Mouse (Mus musculus): ENCODE data around the gene Dppa2.

The Dppa2 gene

DNA sequence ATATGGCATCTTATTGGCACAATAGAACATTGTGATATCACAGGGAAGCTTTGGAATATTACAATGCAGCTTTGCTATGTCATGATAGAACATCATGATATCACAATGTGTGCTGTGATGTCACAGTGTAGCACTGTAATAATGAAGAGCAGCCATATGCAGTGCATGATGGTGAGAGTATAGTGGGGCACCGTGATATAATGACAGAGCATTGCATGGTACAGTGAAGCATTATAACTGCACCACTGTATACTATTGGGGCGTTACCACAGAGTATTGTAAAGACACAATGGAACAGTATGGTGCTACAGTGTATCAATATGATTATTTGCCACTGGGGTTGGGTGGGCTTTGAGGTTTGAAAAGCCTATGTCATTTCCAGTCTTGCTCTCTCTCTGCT, 40.5 kb downstream of the Dppa2 start:
- no peak for DNase-seq (ENCODE audit: low read depth, low spot score)

- DNase-seq (ENCODE audit: low read depth, low spot score) = no peak
These were observed 43.5 kb downstream of the Dppa2 start for GRCm38 (mm10) chr16:48347246-48347645.

DNA sequence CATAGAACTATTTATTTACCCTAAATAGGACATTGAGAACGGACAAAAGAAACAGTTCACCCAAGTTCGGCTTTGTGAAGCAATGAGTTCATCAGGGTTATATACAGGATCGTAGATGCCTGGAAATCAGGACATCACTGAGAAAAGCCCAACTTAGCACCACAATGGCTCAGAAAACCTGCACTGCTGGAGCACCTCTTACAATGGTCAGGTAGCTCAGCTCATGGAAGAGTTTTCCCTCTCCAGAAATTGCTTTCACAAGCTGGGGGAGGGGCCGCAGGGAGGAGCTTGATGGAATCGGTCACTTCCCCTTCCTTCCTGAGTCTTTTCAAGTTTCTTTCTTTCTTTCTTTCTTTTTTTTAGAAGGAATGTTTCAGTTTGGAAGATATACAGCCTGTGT, 52.0 kb downstream of the Dppa2 start:
- no peak for DNase-seq (ENCODE audit: low read depth, low spot score)

DNA sequence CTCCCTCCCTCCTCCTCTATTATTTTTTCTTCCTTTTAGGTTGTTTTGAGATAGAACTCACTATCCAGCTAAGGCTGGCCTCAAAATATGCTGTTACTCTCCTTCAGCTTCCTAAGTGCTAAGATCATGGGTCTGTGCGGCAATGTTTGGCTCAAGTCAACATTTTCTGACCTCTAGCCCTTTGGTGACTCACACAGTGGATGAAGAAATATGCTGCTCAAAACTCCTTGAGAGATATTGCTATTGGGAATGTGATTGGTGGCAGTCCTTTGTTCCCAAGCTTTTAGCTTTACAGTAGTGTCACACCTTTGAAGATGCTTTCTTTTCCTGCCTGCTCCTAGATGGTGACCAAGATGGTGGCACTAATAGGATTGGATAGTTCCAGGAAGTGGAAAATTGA, 52.7 kb downstream of the Dppa2 start:
- DNase-seq (ENCODE audit: low read depth, low spot score) = no peak

DNA sequence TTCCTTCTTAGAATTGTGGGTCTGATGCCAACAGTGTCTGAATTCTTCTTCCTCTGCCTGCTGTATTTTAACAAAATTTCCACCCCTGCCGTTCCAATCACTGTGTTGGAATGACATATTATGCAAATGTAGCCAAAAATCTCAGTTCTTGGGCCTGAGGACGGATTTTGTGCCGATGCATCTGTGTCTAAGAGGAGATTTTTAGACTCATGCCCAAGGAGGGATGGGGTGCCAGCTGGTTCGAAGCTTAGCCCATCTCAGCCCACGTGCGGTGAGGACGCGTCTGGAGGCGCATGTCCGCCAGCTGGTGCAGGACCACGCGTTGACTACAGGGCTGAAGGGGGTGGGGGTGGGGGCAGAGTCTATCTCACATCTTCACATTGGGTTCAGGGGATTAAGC, 57.2 kb downstream of the Dppa2 start:
- no peak for DNase-seq (ENCODE audit: low read depth, low spot score)

DNA sequence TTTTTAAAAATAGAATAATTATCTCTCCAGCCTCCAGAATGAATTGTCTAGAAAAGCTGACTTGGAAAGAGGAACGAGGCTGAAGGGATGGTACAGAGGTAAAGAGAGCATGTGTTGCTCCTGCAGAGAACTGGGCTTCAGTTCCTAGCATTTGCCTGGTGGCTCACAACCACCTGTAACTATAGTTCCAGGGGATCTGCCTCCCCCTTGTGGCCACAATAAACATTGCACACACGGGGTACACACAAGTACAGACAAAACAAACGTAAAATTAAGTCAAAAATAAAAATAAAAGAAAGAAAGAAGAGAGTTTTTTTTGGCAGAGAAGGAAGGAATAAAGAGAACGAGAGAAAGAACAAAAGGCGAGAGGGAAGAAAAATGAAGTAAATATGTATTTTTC, 63.1 kb downstream of the Dppa2 start:
- DNase-seq (ENCODE audit: low read depth, low spot score) = no peak

GRCm38 (mm10) chr16:48368096-48368495, 64.4 kb downstream of the Dppa2 start:
- no peak for DNase-seq (ENCODE audit: low read depth, low spot score)

Measured in retina, adult 2 months (tissue).